Mouse (Mus musculus): Measurements from ENCODE around the gene Kcnv2.

DNA sequence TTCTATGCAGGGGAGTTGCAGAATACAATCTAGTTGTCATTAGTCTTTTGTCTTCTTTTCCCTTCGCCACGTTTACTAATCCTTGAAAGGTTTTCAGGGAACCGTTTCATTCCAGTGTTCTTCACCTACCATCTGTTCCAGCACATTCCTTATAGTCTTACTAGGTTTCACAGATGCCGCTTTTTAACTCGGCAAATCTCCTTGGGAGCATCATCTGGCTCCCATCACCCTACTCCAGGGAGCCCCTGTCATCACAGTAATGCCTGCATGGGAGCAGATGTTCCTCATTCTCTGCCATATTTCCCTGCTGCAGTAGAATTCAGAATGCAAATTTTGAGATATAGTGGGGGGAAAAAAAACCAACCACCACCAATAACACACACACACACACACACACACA is 5.1 kb upstream of the Kcnv2 start:
- TF ChIP-seq POLR2A (IDR thresholded peaks at IDR 0.05; ENCODE audit: control insufficient read depth, extremely low read depth, insufficient read depth, low read length, poor library complexity) (no peak), CTCF (IDR thresholded peaks at IDR 0.05; ENCODE audit: borderline replicate concordance, control insufficient read depth, extremely low read depth, insufficient read depth, low read length, poor library complexity) (no peak)
